Mouse (Mus musculus) kidney, adult 2 months (tissue): Measurements from ENCODE around the gene Sap30bp.

Experiments
- CTCF ChIP-seq: fragments of 200-500 bp; conservative IDR thresholded peaks from 2 replicates; pipeline ENCODE4 v1.5.1; 2011; ENCODE audit warnings: low read depth, mild to moderate bottlenecking, control low read depth, low read length, moderate library complexity, mixed read lengths; ENCODE audit not compliant: insufficient read depth, insufficient read length
- POLR2A ChIP-seq: fragments of 200-500 bp; IDR thresholded peaks from one replicate; pipeline ENCODE4 v1.6.1; 2011; ENCODE audit warnings: low read depth, low read length, control low read depth

DNA sequence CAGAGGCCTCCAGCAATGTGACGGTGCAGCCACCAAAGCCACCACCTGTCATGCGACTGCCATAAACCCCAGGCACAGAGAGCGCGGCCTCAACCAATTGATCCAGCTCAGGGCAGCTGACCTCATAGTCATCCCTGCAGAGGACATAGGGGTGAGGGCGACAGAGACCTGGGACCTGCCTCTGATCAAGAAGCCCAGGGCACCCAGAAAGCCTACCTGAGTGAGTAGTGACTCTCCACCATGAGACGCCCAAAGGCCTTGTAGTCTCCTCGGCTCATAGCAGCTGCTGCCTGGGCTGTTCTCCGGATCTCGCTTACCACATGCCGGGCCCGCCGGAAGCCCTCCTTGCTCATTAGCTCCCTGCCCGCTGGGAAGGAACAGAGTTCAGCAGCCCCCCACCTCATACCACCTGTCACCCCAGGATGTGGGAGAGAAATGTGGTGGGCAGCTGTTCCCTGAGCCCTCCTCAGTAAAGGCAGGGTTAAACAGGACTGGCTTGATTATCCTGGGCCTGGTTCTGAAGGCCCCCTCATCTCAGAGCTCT is 75.8 kb downstream of the Sap30bp start:
- no peak for TF ChIP-seq CTCF
- no peak for TF ChIP-seq POLR2A
